Mouse (Mus musculus) left cerebral cortex, adult 2 months (tissue): ENCODE measurements around the gene Aldh16a1. TPM values are rescaled to one million over a fixed set of nuclear protein-coding genes. Genes with fewer than 3 reads are reported as not detected.
"Not testable (repeated sequence)": the region's sequence is repeated elsewhere in the genome, so short reads cannot be mapped to it uniquely, and the experiment has no call there.

ENCODE experiments used
- DNase-seq, 2 experiments: peaks; one replicate each; pipeline ENCODE4 v3.0.0; 2021 to 2022; ENCODE audit warnings: low spot score in 2 of 2, mixed read lengths in 1 of 2; ENCODE audit errors: extremely low spot score in 1 of 2
- H3K27ac ChIP-seq: fragments of 200-600 bp; 2 replicates; pipeline ENCODE4 v1.8.1; 2022
- H3K4me3 ChIP-seq: fragments of 200-600 bp; 2 replicates; pipeline ENCODE4 v1.8.1; 2022
- CTCF ChIP-seq: fragments of 200-600 bp; IDR thresholded peaks from 2 replicates; pipeline ENCODE4 v1.8.1; 2022; ENCODE audit warnings: antibody characterized with exemption, mild to moderate bottlenecking, moderate library complexity
- intact Hi-C: fragments of 180-260 bp; cut with DNase I; formaldehyde crosslinking; loops from one replicate; pipeline ENCODE4 v1.15.1; 2025
- total RNA-seq, 2 experiments: library from RNA; stranded (reverse); gene quantifications; 2 replicates each; pipeline ENCODE4 v1.2.3; 2021

Gene Aldh16a1
- total RNA-seq, 2 experiments from 2014 or later = 15.9 to 23.1 TPM

DNA sequence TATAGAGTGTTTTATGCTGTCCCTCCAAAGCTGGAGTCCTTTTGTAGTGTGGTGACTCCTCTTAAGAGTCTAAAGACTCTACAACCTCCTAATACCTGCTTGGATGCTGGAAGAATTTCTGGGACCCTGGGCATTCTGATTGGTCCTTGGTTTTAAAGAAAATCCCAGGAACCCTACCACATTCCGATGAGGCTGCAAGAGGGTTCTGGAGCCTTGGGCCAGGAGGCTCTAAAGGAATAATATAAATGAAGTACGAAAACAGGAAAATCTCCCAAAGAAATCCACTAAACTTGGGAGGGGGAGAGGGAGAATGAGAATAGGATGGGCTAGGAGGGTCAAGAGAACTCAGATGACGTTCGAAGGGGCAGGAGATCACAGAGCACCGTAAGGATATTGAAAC is 798 bp downstream of the Aldh16a1 start:
- Histone ChIP-seq H3K4me3 (peak overlapping the region; percentile 91), H3K27ac (peak overlapping the region; percentile 97)
- intact Hi-C loops = no loop called here
- DNase-seq = no peak
- no peak for TF ChIP-seq CTCF

- H3K27ac ChIP-seq, intact Hi-C loops, H3K4me3 ChIP-seq, DNase-seq: not testable (repeated sequence)
Observed at GRCm38 (mm10) chr7:45153052-45153451, 1.3 kb downstream of the Aldh16a1 start.

GRCm38 (mm10) chr7:45151303-45151702 is 3.1 kb downstream of the Aldh16a1 start:
- H3K27ac ChIP-seq = no peak overlapping the region
- intact Hi-C loops = no loop called here
- no peak overlapping the region for H3K4me3 ChIP-seq
- TF ChIP-seq CTCF = no peak
- DNase-seq = no peak

GRCm38 (mm10) chr7:45150321-45150720 is 4.1 kb downstream of the Aldh16a1 start:
- intact Hi-C loops = no loop called here
- DNase-seq = no peak
- H3K4me3 ChIP-seq = no peak overlapping the region
- TF ChIP-seq CTCF = no peak
- H3K27ac ChIP-seq = no peak overlapping the region

GRCm38 (mm10) chr7:45149545-45149944 is 4.8 kb downstream of the Aldh16a1 start:
- Histone ChIP-seq H3K27ac (no peak overlapping the region), H3K4me3 (no peak overlapping the region)
- intact Hi-C loops = no loop called here
- DNase-seq = no peak
- TF ChIP-seq CTCF = no peak

DNA sequence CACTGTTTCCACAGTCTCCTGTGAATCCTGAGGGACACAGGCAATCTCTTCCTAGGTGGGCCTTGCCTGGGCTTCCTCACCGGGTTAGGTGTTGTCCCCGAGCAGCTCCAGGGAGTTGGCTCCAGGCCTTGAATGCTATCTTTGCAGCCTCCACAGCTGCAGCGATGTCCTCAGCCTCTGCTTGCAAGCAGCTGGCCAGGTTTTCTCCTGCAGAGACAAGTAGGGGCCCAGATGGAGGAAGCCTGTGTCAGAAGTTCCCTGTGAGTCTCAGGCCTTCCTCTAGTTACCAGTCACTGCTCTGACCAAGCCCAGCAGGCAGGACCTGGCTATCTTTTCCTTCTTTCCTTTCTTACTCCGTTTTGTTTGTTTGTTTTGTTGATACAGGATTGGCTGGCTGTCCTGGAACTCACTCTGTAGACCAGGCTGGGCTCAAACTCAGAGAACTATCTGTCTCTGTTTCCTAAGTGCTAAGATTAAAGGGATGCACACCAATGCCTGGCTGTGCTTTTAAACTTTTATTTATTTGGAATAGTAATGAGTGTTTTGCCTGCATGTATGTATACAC is 5.8 kb downstream of the Aldh16a1 start:
- intact Hi-C loops = no loop called here

GRCm38 (mm10) chr7:45147899-45148298 is 6.5 kb downstream of the Aldh16a1 start:
- no peak for DNase-seq
- intact Hi-C loops = no loop called here
- H3K27ac ChIP-seq = no peak overlapping the region
- TF ChIP-seq CTCF = no peak
- no peak overlapping the region for H3K4me3 ChIP-seq

More for the DNA sequence above, 5.8 kb downstream of the Aldh16a1 start:
- no peak for DNase-seq
- TF ChIP-seq CTCF = no peak
- H3K27ac ChIP-seq = no peak overlapping the region
- no peak overlapping the region for H3K4me3 ChIP-seq

DNA sequence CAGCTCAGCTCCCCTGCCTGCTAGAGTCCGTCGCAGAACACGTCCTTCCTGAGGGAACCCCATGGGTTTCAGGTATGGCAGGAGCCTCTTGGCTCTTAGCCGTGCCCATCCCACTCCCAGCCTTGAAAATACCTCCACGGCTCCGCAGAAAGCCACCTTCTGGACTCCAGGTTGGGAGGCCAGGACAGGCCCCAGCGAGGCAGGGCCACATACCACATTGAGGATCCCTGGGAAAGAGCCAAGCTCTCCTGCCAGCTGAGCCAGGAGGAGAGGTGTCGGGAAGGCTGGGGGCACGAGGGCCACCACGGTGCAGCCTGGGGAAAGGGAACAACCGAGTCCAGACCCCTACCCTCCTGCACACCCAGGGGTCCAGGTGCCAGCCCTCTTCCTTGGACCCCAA is 7.1 kb downstream of the Aldh16a1 start:
- Histone ChIP-seq H3K27ac (no peak overlapping the region), H3K4me3 (no peak overlapping the region)
- DNase-seq = no peak
- no peak for TF ChIP-seq CTCF
- intact Hi-C loops = no loop called here

- DNase-seq = no peak
- Histone ChIP-seq H3K4me3 (no peak overlapping the region), H3K27ac (no peak overlapping the region)
- no peak for TF ChIP-seq CTCF
- intact Hi-C loops = no loop called here
Observed at GRCm38 (mm10) chr7:45145460-45145859, 8.9 kb downstream of the Aldh16a1 start.

GRCm38 (mm10) chr7:45144368-45145174 is 9.8 kb downstream of the Aldh16a1 start:
- intact Hi-C loops = no loop called here
- DNase-seq = no peak
- Histone ChIP-seq H3K4me3 (no peak overlapping the region), H3K27ac (no peak overlapping the region)
- TF ChIP-seq CTCF = no peak

DNA sequence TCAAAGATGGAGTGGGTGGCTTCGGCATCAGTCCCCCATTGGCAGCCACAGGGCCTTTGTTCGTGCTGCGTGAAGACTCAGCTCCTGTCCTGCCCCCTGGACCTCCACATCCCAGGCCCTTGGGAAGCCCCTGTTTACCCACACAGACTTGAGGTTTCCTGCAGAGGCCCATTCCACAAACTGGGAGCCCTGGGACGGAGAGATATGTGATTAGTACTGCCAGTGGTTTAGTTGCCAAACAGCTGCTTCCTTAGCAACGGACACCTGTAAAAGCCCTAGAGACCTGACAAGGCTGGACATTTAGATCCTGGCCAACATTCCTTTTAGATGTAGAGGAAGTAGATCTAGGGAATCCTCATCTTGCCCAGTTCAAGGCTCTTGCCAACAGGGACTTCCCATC is 12.5 kb downstream of the Aldh16a1 start:
- no peak for DNase-seq
- intact Hi-C loops = no loop called here
- TF ChIP-seq CTCF = no peak
- Histone ChIP-seq H3K4me3 (no peak overlapping the region), H3K27ac (no peak overlapping the region)

- no peak overlapping the region for H3K27ac ChIP-seq
- no peak for DNase-seq
- TF ChIP-seq CTCF = no peak
- intact Hi-C loops = no loop called here
- H3K4me3 ChIP-seq = no peak overlapping the region
Observed at GRCm38 (mm10) chr7:45141319-45141718, 13.1 kb downstream of the Aldh16a1 start.
